Mouse (Mus musculus): ENCODE data around the gene Rdh5. TPM values are rescaled to one million over a fixed set of nuclear protein-coding genes. Genes with fewer than 3 reads are reported as not detected.

The Rdh5 gene
- polyA plus RNA-seq, 1 experiment from 2014 or later, result 17.1 TPM

DNA sequence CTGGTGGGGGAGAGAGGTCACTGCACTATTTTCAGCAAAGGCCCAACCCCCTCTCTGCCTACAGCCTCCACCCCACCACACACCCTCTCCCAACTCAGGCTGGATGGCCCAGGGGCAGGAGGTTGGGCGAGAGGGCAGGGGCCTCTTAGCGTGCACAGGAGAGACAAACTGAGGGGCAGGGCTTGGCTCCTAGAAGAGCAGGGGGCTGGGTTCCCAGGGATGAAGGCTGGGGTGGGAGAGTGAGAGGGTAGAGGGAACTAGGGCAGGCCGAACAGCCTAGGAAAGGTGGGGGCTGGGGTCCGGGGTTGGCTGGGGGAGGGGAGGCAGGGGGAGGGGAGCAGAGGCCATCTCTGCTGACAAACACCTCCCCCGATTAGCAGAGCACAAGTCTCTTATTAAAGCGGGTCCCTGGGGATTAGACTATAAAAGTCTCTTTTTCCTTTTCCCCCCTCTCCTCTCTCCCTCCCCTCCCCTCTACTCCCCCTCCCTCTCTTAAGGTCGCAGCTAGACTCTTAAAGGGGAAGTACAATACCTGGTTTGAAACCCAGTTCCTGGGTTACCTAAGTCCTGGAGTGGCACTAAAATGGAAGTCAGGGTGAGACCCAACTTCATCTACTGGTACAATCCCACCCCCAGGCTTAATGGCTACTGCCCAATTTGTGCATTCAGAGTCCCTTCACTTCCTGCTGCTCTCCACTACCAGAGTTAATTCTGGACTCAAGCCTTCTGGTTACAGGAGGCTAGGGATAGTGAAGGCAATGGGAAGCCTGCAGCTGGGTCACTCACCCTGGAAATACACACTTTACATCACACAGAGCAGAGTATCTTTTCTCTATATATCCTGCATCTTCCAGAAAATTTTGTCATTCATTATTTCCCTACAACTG is 33.5 kb downstream of the Rdh5 start:
- WGBS, result 1% methylated on average over 7 of the region's 7 CpGs
- H3K4me1 ChIP-seq (ENCODE audit: control insufficient read depth, insufficient read depth, low read length), result peaks cover 19% of the 10 kb centered on the region
- peak; percentile 51 for ATAC-seq (ENCODE audit: insufficient number of reproducible peaks, insufficient read depth, low FRiP score, low read depth)
- peaks cover 12% of the 10 kb centered on the region for H3K36me3 ChIP-seq (ENCODE audit: control insufficient read depth, insufficient read depth, low read length)
- no peaks in the 10 kb centered on the region for H3K9me3 ChIP-seq (ENCODE audit: control insufficient read depth, low read depth, low read length)
- peak overlapping the region; percentile 31 for H3K4me3 ChIP-seq (ENCODE audit: low read depth, low read length)
- H3K27me3 ChIP-seq (ENCODE audit: control insufficient read depth, insufficient read depth, low read length), result no peaks in the 10 kb centered on the region
- peak overlapping the region; percentile 97 for H3K4me2 ChIP-seq (replicated peaks; ENCODE audit: low read depth, low read length)
- H3K27ac ChIP-seq (ENCODE audit: low read length), result peak overlapping the region; percentile 67; the same call in 1 of the 2 replicates
- 0 out of 2 replicates have a peak overlapping the region, but pooled peaks have one; percentile 10 for H3K9ac ChIP-seq (replicated peaks; ENCODE audit: low read depth, low read length)

- Histone ChIP-seq H3K27me3 (ENCODE audit: control insufficient read depth, insufficient read depth, low read length) (no peaks in the 10 kb centered on the region), H3K27ac (ENCODE audit: low read length) (no peak overlapping the region), H3K4me3 (ENCODE audit: low read depth, low read length) (no peak overlapping the region), H3K9me3 (ENCODE audit: control insufficient read depth, low read depth, low read length) (no peaks in the 10 kb centered on the region), H3K4me2 (replicated peaks; ENCODE audit: low read depth, low read length) (no peak overlapping the region), H3K9ac (replicated peaks; ENCODE audit: low read depth, low read length) (no peak overlapping the region), H3K36me3 (ENCODE audit: control insufficient read depth, insufficient read depth, low read length) (peaks cover 13% of the 10 kb centered on the region), H3K4me1 (ENCODE audit: control insufficient read depth, insufficient read depth, low read length) (no peaks in the 10 kb centered on the region)
- ATAC-seq (ENCODE audit: insufficient number of reproducible peaks, insufficient read depth, low FRiP score, low read depth), result no peak
- 91% methylated on average over 5 of the region's 5 CpGs for WGBS
These were observed 40.6 kb downstream of the Rdh5 start for GRCm38 (mm10) chr10:128882067-128882466.

DNA sequence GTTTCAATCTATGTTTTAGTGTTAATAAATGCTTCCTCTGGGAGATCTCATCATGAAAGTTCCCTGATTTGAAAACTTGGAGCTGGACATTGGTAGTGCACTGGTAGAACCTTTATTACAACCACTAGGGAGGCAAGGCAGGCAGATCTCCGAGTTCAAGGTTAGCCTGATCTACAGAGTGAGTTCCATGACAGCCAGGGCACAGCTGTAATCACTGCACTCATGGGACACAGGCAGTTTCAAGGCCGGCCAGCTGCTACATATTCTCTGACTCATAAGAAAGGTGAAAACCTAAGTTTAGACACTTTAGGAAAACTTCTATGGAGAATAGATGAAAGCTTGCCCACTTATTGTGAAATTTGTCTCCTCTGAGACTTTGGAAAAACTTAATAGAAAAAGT is 43.9 kb downstream of the Rdh5 start:
- no peaks in the 10 kb centered on the region for H3K9me3 ChIP-seq (ENCODE audit: control insufficient read depth, low read depth, low read length)
- H3K36me3 ChIP-seq (ENCODE audit: control insufficient read depth, insufficient read depth, low read length), result peaks cover 22% of the 10 kb centered on the region
- no peak overlapping the region for H3K4me3 ChIP-seq (ENCODE audit: low read depth, low read length)
- no peak overlapping the region for H3K9ac ChIP-seq (replicated peaks; ENCODE audit: low read depth, low read length)
- no peak overlapping the region for H3K4me2 ChIP-seq (replicated peaks; ENCODE audit: low read depth, low read length)
- no peaks in the 10 kb centered on the region for H3K27me3 ChIP-seq (ENCODE audit: control insufficient read depth, insufficient read depth, low read length)
- 83% methylated on average over 2 of the region's 2 CpGs for WGBS
- no peaks in the 10 kb centered on the region for H3K4me1 ChIP-seq (ENCODE audit: control insufficient read depth, insufficient read depth, low read length)
- no peak overlapping the region for H3K27ac ChIP-seq (ENCODE audit: low read length)
- ATAC-seq (ENCODE audit: insufficient number of reproducible peaks, insufficient read depth, low FRiP score, low read depth), result no peak

GRCm38 (mm10) chr10:128878291-128878690 is 44.4 kb downstream of the Rdh5 start:
- H3K27ac ChIP-seq (ENCODE audit: low read length), result no peak overlapping the region
- H3K9me3 ChIP-seq (ENCODE audit: control insufficient read depth, low read depth, low read length), result no peaks in the 10 kb centered on the region
- H3K27me3 ChIP-seq (ENCODE audit: control insufficient read depth, insufficient read depth, low read length), result no peaks in the 10 kb centered on the region
- no peak overlapping the region for H3K4me2 ChIP-seq (replicated peaks; ENCODE audit: low read depth, low read length)
- no peak overlapping the region for H3K4me3 ChIP-seq (ENCODE audit: low read depth, low read length)
- no peaks in the 10 kb centered on the region for H3K4me1 ChIP-seq (ENCODE audit: control insufficient read depth, insufficient read depth, low read length)
- no peak overlapping the region for H3K9ac ChIP-seq (replicated peaks; ENCODE audit: low read depth, low read length)
- H3K36me3 ChIP-seq (ENCODE audit: control insufficient read depth, insufficient read depth, low read length), result peaks cover 27% of the 10 kb centered on the region
- no peak for ATAC-seq (ENCODE audit: insufficient number of reproducible peaks, insufficient read depth, low FRiP score, low read depth)

DNA sequence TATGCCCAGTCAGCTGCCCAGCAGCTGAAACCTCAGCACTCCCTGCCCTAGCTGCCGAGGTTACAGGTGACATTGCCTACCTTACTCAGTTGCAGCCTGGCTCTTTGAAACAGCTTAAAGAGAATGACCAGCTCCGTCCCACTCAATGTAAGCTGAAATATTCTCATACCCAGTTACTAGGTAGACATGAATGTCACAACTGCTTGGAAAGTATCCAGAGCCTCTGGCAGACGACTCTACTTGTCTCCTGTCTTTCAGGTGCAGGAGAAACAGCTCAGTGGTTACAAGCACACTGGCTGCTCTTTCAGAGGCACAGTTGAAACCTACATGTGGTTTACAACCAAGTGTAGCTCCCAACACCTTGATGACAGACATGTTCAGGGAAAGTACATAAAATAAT is 52.3 kb downstream of the Rdh5 start:
- Histone ChIP-seq H3K4me2 (replicated peaks; ENCODE audit: low read depth, low read length) (no peak overlapping the region), H3K9ac (replicated peaks; ENCODE audit: low read depth, low read length) (no peak overlapping the region), H3K36me3 (ENCODE audit: control insufficient read depth, insufficient read depth, low read length) (peaks cover 44% of the 10 kb centered on the region), H3K27me3 (ENCODE audit: control insufficient read depth, insufficient read depth, low read length) (no peaks in the 10 kb centered on the region), H3K4me3 (ENCODE audit: low read depth, low read length) (no peak overlapping the region), H3K9me3 (ENCODE audit: control insufficient read depth, low read depth, low read length) (no peaks in the 10 kb centered on the region), H3K27ac (ENCODE audit: low read length) (no peak overlapping the region), H3K4me1 (ENCODE audit: control insufficient read depth, insufficient read depth, low read length) (no peaks in the 10 kb centered on the region)
- ATAC-seq (ENCODE audit: insufficient number of reproducible peaks, insufficient read depth, low FRiP score, low read depth), result no peak
- 86% methylated on average over 3 of the region's 3 CpGs for WGBS

DNA sequence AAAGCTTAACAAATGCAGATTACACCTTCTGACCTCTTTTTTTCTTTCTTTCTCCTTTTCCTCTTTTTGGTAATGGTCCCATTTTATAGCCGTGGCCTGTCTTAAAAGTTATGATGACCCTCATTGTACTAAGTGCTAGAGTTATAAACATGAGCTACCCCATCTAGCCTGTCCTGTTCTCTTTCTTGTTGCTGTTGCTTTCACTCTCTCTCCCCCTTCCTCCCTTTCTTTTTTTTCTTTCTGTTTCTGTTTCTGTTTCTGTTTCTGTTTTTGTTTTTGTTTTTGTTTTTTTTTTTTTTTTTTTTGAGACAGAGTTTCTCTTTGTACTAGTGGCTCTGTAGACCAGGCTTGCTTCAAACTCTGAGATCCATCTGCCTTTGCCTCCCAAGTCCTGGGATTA is 56.2 kb downstream of the Rdh5 start:
- H3K27ac ChIP-seq (ENCODE audit: low read length), result no peak overlapping the region
- no peak overlapping the region for H3K9ac ChIP-seq (replicated peaks; ENCODE audit: low read depth, low read length)
- H3K27me3 ChIP-seq (ENCODE audit: control insufficient read depth, insufficient read depth, low read length), result no peaks in the 10 kb centered on the region
- H3K9me3 ChIP-seq (ENCODE audit: control insufficient read depth, low read depth, low read length), result no peaks in the 10 kb centered on the region
- H3K36me3 ChIP-seq (ENCODE audit: control insufficient read depth, insufficient read depth, low read length), result peaks cover 32% of the 10 kb centered on the region
- WGBS, result 92% methylated on average over 1 of the region's 1 CpGs
- no peak for ATAC-seq (ENCODE audit: insufficient number of reproducible peaks, insufficient read depth, low FRiP score, low read depth)
- no peak overlapping the region for H3K4me2 ChIP-seq (replicated peaks; ENCODE audit: low read depth, low read length)
- H3K4me1 ChIP-seq (ENCODE audit: control insufficient read depth, insufficient read depth, low read length), result no peaks in the 10 kb centered on the region
- no peak overlapping the region for H3K4me3 ChIP-seq (ENCODE audit: low read depth, low read length)

- ATAC-seq (ENCODE audit: insufficient number of reproducible peaks, insufficient read depth, low FRiP score, low read depth), result no peak
- no peaks in the 10 kb centered on the region for H3K4me1 ChIP-seq (ENCODE audit: control insufficient read depth, insufficient read depth, low read length)
These were observed 56.6 kb downstream of the Rdh5 start for GRCm38 (mm10) chr10:128866042-128866441.

More at GRCm38 (mm10) chr10:128866042-128866441, 56.6 kb downstream of the Rdh5 start:
- H3K4me2 ChIP-seq (replicated peaks; ENCODE audit: low read depth, low read length), result no peak overlapping the region
- no peak overlapping the region for H3K27ac ChIP-seq (ENCODE audit: low read length)
- no peak overlapping the region for H3K9ac ChIP-seq (replicated peaks; ENCODE audit: low read depth, low read length)
- H3K36me3 ChIP-seq (ENCODE audit: control insufficient read depth, insufficient read depth, low read length), result peaks cover 32% of the 10 kb centered on the region
- no peak overlapping the region for H3K4me3 ChIP-seq (ENCODE audit: low read depth, low read length)
- 84% methylated on average over 3 of the region's 3 CpGs for WGBS
- no peaks in the 10 kb centered on the region for H3K27me3 ChIP-seq (ENCODE audit: control insufficient read depth, insufficient read depth, low read length)
- no peaks in the 10 kb centered on the region for H3K9me3 ChIP-seq (ENCODE audit: control insufficient read depth, low read depth, low read length)
